Mouse (Mus musculus) erythroblast, embryonic 14.5 days (primary cell): ENCODE results near the gene 4930579F01Rik. TPM values are rescaled to one million over a fixed set of nuclear protein-coding genes. Genes with fewer than 3 reads are reported as not detected.

Experiments used
- H3K27me3 ChIP-seq: 2 replicates; pipeline ENCODE4 v1.6.1; 2012; ENCODE audit warnings: inconsistent platforms; ENCODE audit not compliant: control insufficient read depth
- H3K36me3 ChIP-seq: 2 replicates; pipeline ENCODE4 v1.6.1; 2012; ENCODE audit warnings: mild to moderate bottlenecking, inconsistent platforms; ENCODE audit not compliant: control insufficient read depth
- H3K4me1 ChIP-seq: 2 replicates; pipeline ENCODE4 v1.6.1; 2012; ENCODE audit warnings: inconsistent platforms; ENCODE audit not compliant: control insufficient read depth
- H3K4me3 ChIP-seq: replicated peaks from 2 replicates; pipeline ENCODE3; 2012; ENCODE audit warnings: moderate library complexity, mild to moderate bottlenecking, inconsistent platforms
- H3K9me3 ChIP-seq: 2 replicates; pipeline ENCODE4 v1.6.1; 2012; ENCODE audit warnings: low read length, inconsistent platforms, mixed read lengths; ENCODE audit not compliant: control insufficient read depth
- GATA1 ChIP-seq: IDR thresholded peaks from 2 replicates; pipeline ENCODE4 v1.6.1; 2012; ENCODE audit warnings: low read length, inconsistent platforms, mixed read lengths
- TAL1 ChIP-seq: IDR thresholded peaks from 3 replicates; pipeline ENCODE4 v1.6.1; 2012; ENCODE audit warnings: low read length, inconsistent platforms, mixed read lengths
- polyA plus RNA-seq: library from polyadenylated mRNA; stranded (reverse); fragments of >175 nt; gene quantifications from 2 replicates; pipeline ENCODE4 v1.2.3, GENCODE M21; 2012

Gene 4930579F01Rik
- polyA plus RNA-seq, 1 experiment: not detected

DNA sequence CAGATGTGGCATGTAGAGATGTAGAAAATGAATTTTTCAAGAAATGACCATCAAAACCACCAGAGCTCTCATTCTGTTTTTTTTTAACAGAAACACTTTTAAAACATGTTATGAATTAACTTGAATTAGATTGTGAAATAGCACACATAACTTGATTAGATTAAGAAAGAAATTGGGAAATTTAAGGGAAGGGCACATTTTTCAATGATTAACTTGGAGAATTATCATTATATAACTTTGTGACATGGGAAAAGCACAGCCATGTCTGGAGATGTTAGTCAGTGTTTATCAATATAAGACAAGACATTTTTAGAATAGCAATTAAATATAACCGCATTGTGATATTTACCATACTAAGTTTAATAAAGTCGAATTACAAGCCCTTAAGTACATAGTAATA is 37.9 kb upstream of the 4930579F01Rik start:
- Histone ChIP-seq H3K9me3 (no peaks in the 10 kb centered on the region), H3K4me1 (no peaks in the 10 kb centered on the region), H3K27me3 (no peaks in the 10 kb centered on the region), H3K36me3 (no peaks in the 10 kb centered on the region), H3K4me3 (no peak overlapping the region)
- no peak for TF ChIP-seq GATA1
- TF ChIP-seq TAL1: no peak

GRCm38 (mm10) chr3:138230266-138230665 is 36.6 kb upstream of the 4930579F01Rik start:
- no peaks in the 10 kb centered on the region for H3K4me1 ChIP-seq
- no peaks in the 10 kb centered on the region for H3K36me3 ChIP-seq
- H3K9me3 ChIP-seq: no peaks in the 10 kb centered on the region
- H3K27me3 ChIP-seq: no peaks in the 10 kb centered on the region
- TF ChIP-seq TAL1 (no peak), GATA1 (no peak)
- no peak overlapping the region for H3K4me3 ChIP-seq

DNA sequence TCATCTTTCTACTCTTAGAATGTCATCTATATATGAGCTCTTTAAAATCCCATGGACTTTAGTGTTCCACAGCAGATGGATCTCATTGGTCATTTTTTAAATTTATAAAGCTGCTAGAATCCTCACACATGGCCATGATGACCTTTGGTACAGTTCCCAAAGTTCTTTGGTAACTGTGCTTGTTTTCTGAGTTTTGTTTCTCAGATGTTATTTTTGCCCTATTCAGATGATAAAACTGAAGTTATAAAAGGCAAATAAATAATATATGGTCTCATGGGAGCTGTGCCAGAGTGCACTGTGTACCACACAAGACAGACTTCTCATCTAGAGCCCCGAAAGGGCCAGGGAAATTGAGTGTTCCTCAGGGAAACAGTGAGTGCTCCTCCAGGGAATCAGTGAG is 35.8 kb upstream of the 4930579F01Rik start:
- TF ChIP-seq TAL1: no peak
- TF ChIP-seq GATA1: no peak
- H3K36me3 ChIP-seq: no peaks in the 10 kb centered on the region
- H3K9me3 ChIP-seq: no peaks in the 10 kb centered on the region
- no peaks in the 10 kb centered on the region for H3K27me3 ChIP-seq
- H3K4me1 ChIP-seq: no peaks in the 10 kb centered on the region
- H3K4me3 ChIP-seq: no peak overlapping the region

GRCm38 (mm10) chr3:138227782-138228181 is 34.2 kb upstream of the 4930579F01Rik start:
- TF ChIP-seq TAL1: no peak
- TF ChIP-seq GATA1: no peak
- Histone ChIP-seq H3K36me3 (no peaks in the 10 kb centered on the region), H3K27me3 (no peaks in the 10 kb centered on the region), H3K4me3 (no peak overlapping the region), H3K4me1 (no peaks in the 10 kb centered on the region), H3K9me3 (no peaks in the 10 kb centered on the region)

GRCm38 (mm10) chr3:138227082-138227481 is 33.5 kb upstream of the 4930579F01Rik start:
- H3K4me3 ChIP-seq: no peak overlapping the region
- H3K36me3 ChIP-seq: no peaks in the 10 kb centered on the region
- no peak for TF ChIP-seq TAL1
- TF ChIP-seq GATA1: no peak
- no peaks in the 10 kb centered on the region for H3K9me3 ChIP-seq
- H3K27me3 ChIP-seq: no peaks in the 10 kb centered on the region
- no peaks in the 10 kb centered on the region for H3K4me1 ChIP-seq

- Histone ChIP-seq H3K9me3 (no peaks in the 10 kb centered on the region), H3K4me1 (no peaks in the 10 kb centered on the region), H3K4me3 (no peak overlapping the region), H3K27me3 (no peaks in the 10 kb centered on the region), H3K36me3 (no peaks in the 10 kb centered on the region)
- TF ChIP-seq TAL1: no peak
Observed at GRCm38 (mm10) chr3:138226476-138226875, 32.9 kb upstream of the 4930579F01Rik start.

- TF ChIP-seq GATA1 (no peak), TAL1 (no peak)
- no peaks in the 10 kb centered on the region for H3K4me1 ChIP-seq
- H3K9me3 ChIP-seq: no peaks in the 10 kb centered on the region
- H3K4me3 ChIP-seq: no peak overlapping the region
- H3K36me3 ChIP-seq: no peaks in the 10 kb centered on the region
- no peaks in the 10 kb centered on the region for H3K27me3 ChIP-seq
Observed at GRCm38 (mm10) chr3:138225853-138226252, 32.2 kb upstream of the 4930579F01Rik start.

DNA sequence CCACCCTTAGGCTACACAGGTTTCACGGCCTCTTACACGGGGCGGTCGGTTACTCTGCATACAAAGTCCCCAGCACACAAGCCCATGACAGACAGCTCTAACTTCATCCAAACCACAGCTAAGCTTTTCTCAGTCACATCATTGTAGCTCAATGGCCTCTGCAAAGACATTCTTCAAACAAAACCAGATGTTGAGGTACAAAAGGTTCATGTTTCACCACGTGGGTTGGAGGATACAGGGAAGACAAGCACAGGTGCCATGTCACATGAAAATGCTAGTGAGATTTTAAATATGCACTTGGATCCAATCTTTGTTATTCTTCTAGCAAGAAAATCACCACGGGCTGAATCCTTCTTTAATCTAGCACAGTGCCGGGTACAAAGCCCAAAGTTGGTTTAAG is 31.7 kb upstream of the 4930579F01Rik start:
- H3K27me3 ChIP-seq: no peaks in the 10 kb centered on the region

DNA sequence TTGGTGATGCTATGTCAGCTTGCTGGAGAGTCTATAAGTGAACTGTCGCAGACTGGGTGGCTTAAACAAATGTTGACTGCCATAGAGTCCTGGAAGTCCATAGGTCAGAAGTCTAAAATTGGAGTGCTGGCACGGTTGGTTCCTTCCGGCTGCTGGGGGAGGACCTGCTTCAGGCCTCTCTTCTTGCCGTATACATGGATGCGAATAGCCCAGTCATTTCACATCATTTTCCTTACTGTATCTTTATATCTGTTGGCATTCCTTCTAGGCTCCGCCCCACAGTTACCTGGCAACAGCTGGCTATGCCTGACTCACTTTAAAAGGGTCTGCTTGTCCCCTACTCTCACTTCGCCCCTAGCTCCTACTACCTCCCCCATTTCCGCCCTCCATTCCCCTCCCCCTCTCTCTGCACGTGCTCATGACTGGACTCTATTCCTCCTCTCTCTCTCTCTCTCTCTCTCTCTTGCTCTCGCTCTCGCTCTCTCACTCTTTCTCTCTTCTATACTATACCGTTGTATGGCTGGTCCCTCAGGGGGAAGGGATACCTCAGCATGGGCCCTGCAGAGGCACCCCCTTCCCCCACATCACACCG is 30.8 kb upstream of the 4930579F01Rik start:
- TF ChIP-seq TAL1 (no peak), GATA1 (no peak)
- H3K9me3 ChIP-seq: no peaks in the 10 kb centered on the region
- H3K27me3 ChIP-seq: no peaks in the 10 kb centered on the region
- H3K4me3 ChIP-seq: no peak overlapping the region
- H3K36me3 ChIP-seq: no peaks in the 10 kb centered on the region
- no peaks in the 10 kb centered on the region for H3K4me1 ChIP-seq

More for the DNA sequence above, 31.7 kb upstream of the 4930579F01Rik start:
- no peaks in the 10 kb centered on the region for H3K4me1 ChIP-seq
- H3K9me3 ChIP-seq: no peaks in the 10 kb centered on the region
- TF ChIP-seq TAL1: no peak
- no peaks in the 10 kb centered on the region for H3K36me3 ChIP-seq
- no peak overlapping the region for H3K4me3 ChIP-seq

DNA sequence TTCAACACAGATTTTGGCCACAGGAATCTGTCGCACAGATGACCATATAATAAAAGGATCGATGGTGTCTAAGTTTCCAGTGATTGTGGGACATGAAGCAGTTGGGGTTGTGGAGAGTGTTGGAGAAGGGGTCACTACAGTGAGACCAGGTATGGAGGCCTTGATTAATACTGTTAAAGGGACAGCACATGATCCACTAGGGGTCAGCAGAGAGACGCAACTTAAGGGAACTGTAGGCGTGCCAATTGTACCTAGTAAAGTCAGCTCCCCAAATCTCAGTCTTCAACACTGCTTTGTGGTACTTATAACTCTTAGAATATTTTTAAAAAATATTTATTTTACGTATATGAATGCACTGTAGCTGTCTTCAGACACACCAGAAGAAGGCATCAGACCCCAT is 29.3 kb upstream of the 4930579F01Rik start:
- H3K4me1 ChIP-seq: no peaks in the 10 kb centered on the region
- no peak for TF ChIP-seq TAL1
- H3K9me3 ChIP-seq: no peaks in the 10 kb centered on the region
- H3K27me3 ChIP-seq: no peaks in the 10 kb centered on the region
- H3K36me3 ChIP-seq: no peaks in the 10 kb centered on the region
- no peak overlapping the region for H3K4me3 ChIP-seq
